Mouse (Mus musculus) heart, embryonic 14.5 days (tissue): ENCODE data around the gene Phlda1. TPM values are rescaled to one million over a fixed set of nuclear protein-coding genes. Genes with fewer than 3 reads are reported as not detected.

Experiments used
- ATAC-seq: fragments of 200-750 bp; cut with Nextera tagmentation; 2 replicates; pipeline ENCODE4 v1.8.0; 2017; ENCODE audit warnings: low read depth, moderate TSS enrichment; ENCODE audit not compliant: insufficient number of reproducible peaks, insufficient read depth, low FRiP score
- H3K27ac ChIP-seq, 2 experiments: fragments of 200-500 bp in 1 of 2; fragments of 300-500 bp in 1 of 2; sonication (generic) in 1 of 2; replicated peaks in 1 of 2; 2 replicates each; pipeline ENCODE4 v1.5.1; 2012 to 2014; ENCODE audit warnings: low read depth in 2 of 2, low read length in 2 of 2, control low read depth in 1 of 2, mild to moderate bottlenecking in 1 of 2, mixed read lengths in 1 of 2; ENCODE audit not compliant: control insufficient read depth in 1 of 2, insufficient read depth in 1 of 2
- H3K27me3 ChIP-seq: fragments of 300-500 bp; sonication (generic); 2 replicates; pipeline ENCODE4 v1.6.1; 2014; ENCODE audit warnings: mild to moderate bottlenecking, low read length, control low read depth; ENCODE audit not compliant: control insufficient read depth, insufficient read depth
- H3K36me3 ChIP-seq: fragments of 300-500 bp; sonication (generic); 2 replicates; pipeline ENCODE4 v1.6.1; 2014; ENCODE audit warnings: mild to moderate bottlenecking, control low read depth, low read length, mixed read lengths; ENCODE audit not compliant: control insufficient read depth, insufficient read depth
- H3K4me1 ChIP-seq, 2 experiments: fragments of 200-500 bp in 1 of 2; fragments of 300-500 bp in 1 of 2; sonication (generic) in 1 of 2; 2 replicates each; pipeline ENCODE4 v1.6.1; 2012 to 2014; ENCODE audit warnings: low read length in 2 of 2, control low read depth in 1 of 2, mixed read lengths in 1 of 2; ENCODE audit not compliant: control insufficient read depth in 2 of 2, insufficient read depth in 2 of 2
- H3K4me2 ChIP-seq: fragments of 300-500 bp; sonication (generic); 2 replicates; pipeline ENCODE4 v1.6.1; 2014; ENCODE audit warnings: mild to moderate bottlenecking, low read length
- H3K4me3 ChIP-seq, 2 experiments: fragments of 200-500 bp in 1 of 2; fragments of 300-500 bp in 1 of 2; sonication (generic) in 1 of 2; 2 replicates each; pipeline ENCODE4 v1.5.1; 2012 to 2014; ENCODE audit warnings: low read length in 2 of 2, mild to moderate bottlenecking in 2 of 2, control low read depth in 1 of 2, low read depth in 1 of 2, moderate library complexity in 1 of 2; ENCODE audit not compliant: control insufficient read depth in 1 of 2, insufficient read depth in 1 of 2
- H3K9ac ChIP-seq: fragments of 300-500 bp; sonication (generic); 2 replicates; pipeline ENCODE4 v1.6.1; 2014; ENCODE audit warnings: mild to moderate bottlenecking, low read length
- H3K9me3 ChIP-seq: fragments of 300-500 bp; sonication (generic); 2 replicates; pipeline ENCODE4 v1.6.1; 2016; ENCODE audit warnings: low read length, control low read depth; ENCODE audit not compliant: control insufficient read depth
- WGBS: fragments of 180-500 bp; shearing (Covaris S2); extraction: QIAGEN DNeasy Blood & Tissue Kit; methylation state at CpG from one replicate; pipeline ENCODE4 v1.1.7; 2014; 5-methylcytosine and 5-hydroxymethylcytosine counted together
- polyA plus RNA-seq: library from polyadenylated mRNA; unstranded; fragments of >200 nt; fragmentation: Nextera tagmentation; extraction: Ambion mirVana; gene quantifications from 2 replicates; pipeline ENCODE4 v1.2.1, GENCODE M21; 2014

Gene Phlda1
- polyA plus RNA-seq, 1 experiment from 2014 or later: 23.3 TPM

GRCm38 (mm10) chr10:111528283-111528682 lies 22.2 kb downstream of the Phlda1 start:
- Histone ChIP-seq H3K4me1 (peaks cover 14 to 18% of the 10 kb centered on the region in 2 experiments), H3K4me2 (no peak overlapping the region), H3K9me3 (no peaks in the 10 kb centered on the region), H3K36me3 (no peaks in the 10 kb centered on the region), H3K9ac (no peak overlapping the region), H3K4me3 (no peak overlapping the region), H3K27ac (no peak overlapping the region), H3K27me3 (no peaks in the 10 kb centered on the region)
- 63% methylated on average over 4 of the region's 4 CpGs for WGBS
- no peak for ATAC-seq

GRCm38 (mm10) chr10:111530398-111530797 lies 24.3 kb downstream of the Phlda1 start:
- Histone ChIP-seq H3K4me1 (peaks cover 14 to 21% of the 10 kb centered on the region in 2 experiments), H3K27me3 (no peaks in the 10 kb centered on the region), H3K4me2 (no peak overlapping the region), H3K4me3 (no peak overlapping the region), H3K36me3 (no peaks in the 10 kb centered on the region), H3K27ac (no peak overlapping the region), H3K9me3 (no peaks in the 10 kb centered on the region), H3K9ac (no peak overlapping the region)
- ATAC-seq: no peak
- 83% methylated on average over 7 of the region's 7 CpGs for WGBS

DNA sequence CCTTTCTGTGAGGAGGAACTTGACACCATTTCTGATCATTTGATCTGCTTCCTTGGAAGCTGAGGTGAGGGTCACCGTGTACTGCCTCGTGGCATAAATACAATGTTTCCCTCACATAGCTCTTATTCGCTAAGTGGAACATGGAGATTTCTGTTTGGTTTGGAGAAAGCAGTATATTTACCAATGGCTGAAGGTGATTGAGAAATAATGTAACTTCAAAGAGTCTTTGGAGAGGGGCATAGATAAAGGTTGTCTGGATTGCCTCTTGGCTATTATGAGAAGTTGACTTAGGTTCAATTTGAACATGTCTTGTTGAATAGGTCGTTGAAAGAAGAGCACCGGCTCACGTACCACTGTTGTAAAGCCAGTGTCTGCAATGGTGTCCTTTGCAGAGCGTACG lies 28.6 kb downstream of the Phlda1 start:
- no peak overlapping the region for H3K4me2 ChIP-seq
- no peak for ATAC-seq
- H3K4me1 ChIP-seq: peaks cover 3 to 7% of the 10 kb centered on the region in 2 experiments; a peak in 3 of 4 replicates
- H3K27me3 ChIP-seq: no peaks in the 10 kb centered on the region
- H3K9me3 ChIP-seq: no peaks in the 10 kb centered on the region
- WGBS: 74% methylated on average over 8 of the region's 8 CpGs
- H3K9ac ChIP-seq: no peak overlapping the region
- H3K36me3 ChIP-seq: no peaks in the 10 kb centered on the region
- no peak overlapping the region for H3K27ac ChIP-seq
- no peak overlapping the region for H3K4me3 ChIP-seq

DNA sequence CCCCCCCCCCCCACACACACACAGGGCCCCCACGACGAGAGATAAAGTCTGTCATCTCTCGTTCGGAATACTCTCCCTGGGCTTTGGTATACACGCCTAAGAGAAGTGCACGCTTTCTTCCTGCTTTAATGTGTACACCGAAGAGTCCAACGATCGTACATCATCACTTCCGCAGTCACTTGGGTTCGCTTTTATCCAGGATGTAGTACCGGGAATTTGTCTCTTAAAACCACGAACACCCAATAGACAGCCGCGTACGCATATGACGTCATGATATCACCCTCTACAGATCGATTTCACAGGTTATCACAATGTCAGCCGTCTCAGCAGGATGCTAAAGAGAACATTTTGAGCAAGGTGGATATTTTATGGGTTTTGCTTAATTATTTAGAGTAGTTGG lies 31.3 kb downstream of the Phlda1 start:
- peaks cover 5 to 9% of the 10 kb centered on the region in 2 experiments; a peak in 2 of 4 replicates for H3K4me1 ChIP-seq
- ATAC-seq: no peak
- H3K9me3 ChIP-seq: no peaks in the 10 kb centered on the region
- H3K27ac ChIP-seq: no peak overlapping the region
- H3K4me3 ChIP-seq: peak overlapping the region in 1 of 2 experiments; percentile 27; a peak in 1 of 4 replicates
- peak overlapping the region; percentile 60 for H3K9ac ChIP-seq
- WGBS: 51% methylated on average over 19 of the region's 19 CpGs
- H3K4me2 ChIP-seq: peak overlapping the region; percentile 59
- no peaks in the 10 kb centered on the region for H3K27me3 ChIP-seq
- no peaks in the 10 kb centered on the region for H3K36me3 ChIP-seq

DNA sequence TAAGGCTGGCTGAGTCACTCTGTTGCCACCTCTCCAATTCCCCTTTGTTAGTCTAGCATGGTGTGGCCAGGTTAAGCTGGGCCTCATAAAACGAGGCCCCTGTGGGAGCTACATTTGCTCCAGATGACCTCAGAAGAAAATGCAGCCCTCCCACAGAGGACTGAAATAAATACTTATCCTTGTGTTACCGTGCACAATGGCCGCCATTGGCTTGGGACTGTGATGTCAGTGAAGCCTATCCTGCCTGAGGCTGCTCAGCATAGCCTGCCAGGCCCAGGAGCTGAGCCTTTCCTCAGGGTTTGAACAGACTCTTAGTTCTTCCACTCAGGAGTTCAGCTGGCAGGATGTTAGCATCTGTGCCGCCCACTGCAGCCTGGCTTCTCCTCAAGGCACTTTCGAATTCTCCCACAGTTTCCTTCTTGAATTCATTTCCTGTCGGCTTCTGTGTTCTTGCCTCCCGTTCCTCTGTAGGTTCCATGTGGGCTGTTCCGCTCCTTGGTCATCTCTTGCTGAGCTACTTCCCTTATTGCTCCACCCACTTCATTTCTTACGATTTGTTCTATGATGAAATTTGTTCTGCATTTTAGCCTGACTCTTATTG lies 33.7 kb downstream of the Phlda1 start:
- Histone ChIP-seq H3K36me3 (no peaks in the 10 kb centered on the region), H3K27me3 (no peaks in the 10 kb centered on the region), H3K9me3 (no peaks in the 10 kb centered on the region), H3K4me2 (no peak overlapping the region), H3K27ac (peak overlapping the region in 1 of 2 experiments; percentile 31; a peak in 1 of 4 replicates), H3K4me3 (no peak overlapping the region), H3K4me1 (peaks cover 17 to 18% of the 10 kb centered on the region in 2 experiments), H3K9ac (no peak overlapping the region)
- ATAC-seq: no peak; the same call in 1 of the 2 replicates
- WGBS: 44% methylated on average over 9 of the region's 9 CpGs

GRCm38 (mm10) chr10:111540678-111541077 lies 34.6 kb downstream of the Phlda1 start:
- 95% methylated on average over 9 of the region's 9 CpGs for WGBS
- H3K4me3 ChIP-seq: no peak overlapping the region

DNA sequence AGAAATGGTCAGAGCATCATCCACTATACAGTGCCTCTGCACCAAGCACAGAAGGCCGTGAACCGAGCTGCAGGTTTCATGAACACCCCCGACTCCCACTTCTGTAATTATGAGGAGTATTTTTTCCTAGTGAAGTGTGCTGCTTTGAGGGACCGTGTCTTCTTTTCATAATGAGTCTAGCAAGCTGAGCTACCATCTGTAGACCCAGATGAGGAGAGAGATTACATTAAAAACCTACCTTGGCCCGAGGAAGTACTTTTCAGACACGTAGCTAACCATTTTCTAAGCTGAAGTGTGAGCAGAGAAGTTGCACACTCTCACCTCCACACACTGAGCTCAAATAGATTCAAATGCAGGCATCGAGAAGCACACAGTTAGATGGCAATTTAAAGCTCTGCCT lies 37.0 kb downstream of the Phlda1 start:
- no peak overlapping the region for H3K9ac ChIP-seq
- no peaks in the 10 kb centered on the region for H3K9me3 ChIP-seq
- peaks cover 20 to 22% of the 10 kb centered on the region in 2 experiments for H3K4me1 ChIP-seq
- H3K4me2 ChIP-seq: no peak overlapping the region
- 88% methylated on average over 7 of the region's 7 CpGs for WGBS
- H3K4me3 ChIP-seq: no peak overlapping the region
- no peaks in the 10 kb centered on the region for H3K36me3 ChIP-seq
- no peak overlapping the region for H3K27ac ChIP-seq
- no peak for ATAC-seq
- no peaks in the 10 kb centered on the region for H3K27me3 ChIP-seq

More at GRCm38 (mm10) chr10:111540678-111541077, 34.6 kb downstream of the Phlda1 start:
- Histone ChIP-seq H3K4me2 (no peak overlapping the region), H3K36me3 (no peaks in the 10 kb centered on the region), H3K9ac (no peak overlapping the region), H3K9me3 (no peaks in the 10 kb centered on the region), H3K4me1 (peaks cover 17 to 18% of the 10 kb centered on the region in 2 experiments), H3K27ac (no peak overlapping the region), H3K27me3 (no peaks in the 10 kb centered on the region)
- ATAC-seq: no peak
